Mouse (Mus musculus): ENCODE results near the gene Fndc10. TPM values are rescaled to one million over a fixed set of nuclear protein-coding genes. Genes with fewer than 3 reads are reported as not detected.
"Not testable (repeated sequence)": the region's sequence is repeated elsewhere in the genome, so short reads cannot be mapped to it uniquely, and the experiment has no call there.

Fndc10 gene
- total RNA-seq, 2 experiments from 2014 or later: 54.6 to 60.4 TPM

- peak; percentile 18 for DNase-seq (ENCODE audit: low spot score in 2 of 2)
Measured at GRCm38 (mm10) chr4:155734951-155735702, 41.0 kb downstream of the Fndc10 start.

- DNase-seq (ENCODE audit: low spot score in 2 of 2): no peak
Measured at GRCm38 (mm10) chr4:155735788-155736187, 41.6 kb downstream of the Fndc10 start.

- no peak for DNase-seq (ENCODE audit: low spot score in 2 of 2)
Measured at GRCm38 (mm10) chr4:155736421-155736820, 42.3 kb downstream of the Fndc10 start.

GRCm38 (mm10) chr4:155738262-155738661, 44.1 kb downstream of the Fndc10 start:
- no peak for DNase-seq (ENCODE audit: low spot score in 2 of 2)

GRCm38 (mm10) chr4:155739152-155739551, 45.0 kb downstream of the Fndc10 start:
- DNase-seq (ENCODE audit: low spot score in 2 of 2): no peak

- no peak for DNase-seq (ENCODE audit: low spot score in 2 of 2)
Measured at GRCm38 (mm10) chr4:155739741-155740636, 45.8 kb downstream of the Fndc10 start.

- not testable (repeated sequence) for DNase-seq (ENCODE audit: low spot score in 2 of 2)
Measured at GRCm38 (mm10) chr4:155740681-155741080, 46.5 kb downstream of the Fndc10 start.

GRCm38 (mm10) chr4:155742684-155743083, 48.5 kb downstream of the Fndc10 start:
- DNase-seq (ENCODE audit: low spot score in 2 of 2): no peak

- no peak for DNase-seq (ENCODE audit: low spot score in 2 of 2)
Measured at GRCm38 (mm10) chr4:155744474-155744873, 50.3 kb downstream of the Fndc10 start.

- no peak for DNase-seq (ENCODE audit: low spot score in 2 of 2)
Measured at GRCm38 (mm10) chr4:155745136-155745535, 51.0 kb downstream of the Fndc10 start.

Other genes starting within 250 kb of the Fndc10 start
- 10 to 100 TPM in 1 of 2 experiments, 1 to 10 TPM in 1; 7.4 to 14.4 TPM for gene Tmem52, start 225.2 kb upstream of the Fndc10 start, total RNA-seq (2021)
- gene Gnb1, start 203.0 kb upstream of the Fndc10 start, total RNA-seq (2021): 100 to 1,000 TPM; 441 to 466 TPM
- gene Nadk, start 132.0 kb upstream of the Fndc10 start, total RNA-seq (2021): 100 to 1,000 TPM; 147 to 160 TPM
- gene Slc35e2, start 92.9 kb upstream of the Fndc10 start, total RNA-seq (2021): 10 to 100 TPM; 30.5 to 32.9 TPM
- 10 to 100 TPM; 53.8 to 55.0 TPM for gene Cdk11b, start 69.5 kb upstream of the Fndc10 start, total RNA-seq (2021)
- gene Gm10563, start 48.9 kb upstream of the Fndc10 start, total RNA-seq (2021): not detected
- 10 to 100 TPM; 18.8 to 25.4 TPM for gene Mmp23, start 41.0 kb upstream of the Fndc10 start, total RNA-seq (2021)
- gene Mib2, start 25.1 kb upstream of the Fndc10 start, total RNA-seq (2021): 10 to 100 TPM; 41.5 to 44.2 TPM
- gene Ssu72, start 10.5 kb downstream of the Fndc10 start, total RNA-seq (2021): 10 to 100 TPM; 88.9 to 96.2 TPM
- 1 to 10 TPM; 1.5 to 2.2 TPM for gene Tmem240, start 40.5 kb downstream of the Fndc10 start, total RNA-seq (2021)
- 100 to 1,000 TPM in 1 of 2 experiments, 10 to 100 TPM in 1; 99.1 to 102 TPM for gene Atad3a, start 66.8 kb downstream of the Fndc10 start, total RNA-seq (2021)
- gene Vwa1, start 80.4 kb downstream of the Fndc10 start, total RNA-seq (2021): 1 to 10 TPM; 5.7 to 7.4 TPM
- gene Tmem88b, start 91.5 kb downstream of the Fndc10 start, total RNA-seq (2021): under 1 TPM; 0.79 to 0.84 TPM
- not detected for gene Ankrd65, start 96.1 kb downstream of the Fndc10 start, total RNA-seq (2021)
- gene Mrpl20, start 108.5 kb downstream of the Fndc10 start, total RNA-seq (2021): 100 to 1,000 TPM; 110 to 122 TPM
- gene Ccnl2, start 118.1 kb downstream of the Fndc10 start, total RNA-seq (2021): 100 to 1,000 TPM; 153 to 155 TPM
- gene Aurkaip1, start 136.9 kb downstream of the Fndc10 start, total RNA-seq (2021): 100 to 1,000 TPM; 123 to 129 TPM
- gene Mxra8, start 145.3 kb downstream of the Fndc10 start, total RNA-seq (2021): 10 to 100 TPM; 86.3 to 93.5 TPM
- gene Dvl1, start 153.1 kb downstream of the Fndc10 start, total RNA-seq (2021): 10 to 100 TPM; 53.5 to 53.8 TPM
- under 1 TPM; 0.85 to 0.92 TPM for gene Tas1r3, start 169.0 kb downstream of the Fndc10 start, total RNA-seq (2021)
- gene Cptp, start 175.1 kb downstream of the Fndc10 start, total RNA-seq (2021): 10 to 100 TPM; 20.2 to 21.0 TPM
- 10 to 100 TPM; 31.0 to 31.3 TPM for gene Ints11, start 175.2 kb downstream of the Fndc10 start, total RNA-seq (2021)
- 10 to 100 TPM; 42.9 to 49.0 TPM for gene Pusl1, start 197.4 kb downstream of the Fndc10 start, total RNA-seq (2021)
- 10 to 100 TPM; 35.5 to 36.7 TPM for gene Acap3, start 197.5 kb downstream of the Fndc10 start, total RNA-seq (2021)
- 10 to 100 TPM; 91.9 to 94.1 TPM for gene Ube2j2, start 249.5 kb downstream of the Fndc10 start, total RNA-seq (2021)